Mouse (Mus musculus) layer of hippocampus, adult 18-20 months (tissue): ENCODE data around the gene Alkbh2. TPM values are rescaled to one million over a fixed set of nuclear protein-coding genes. Genes with fewer than 3 reads are reported as not detected.

ENCODE experiments used
- DNase-seq, 2 experiments: peaks; one replicate each; pipeline ENCODE4 v3.0.0; 2022; ENCODE audit warnings: low spot score in 2 of 2
- long read RNA-seq: library from polyadenylated mRNA; stranded (forward); transcript quantifications from one replicate; pipeline ENCODE4 v2.0.0, GENCODE M21; 2021
- total RNA-seq, 2 experiments: library from RNA; stranded (reverse); gene quantifications; 2 replicates each; pipeline ENCODE4 v1.2.3; 2021

Gene Alkbh2
- total RNA-seq, result 1 to 10 TPM; 4.6 TPM
- long read RNA-seq, partial matches to known transcripts, result 1 of 6 reads
- long read RNA-seq, other reads (novel, unspliced or antisense), result 4 of 6 reads

- DNase-seq, result peak; percentile 67 to 76
Measured at GRCm38 (mm10) chr5:114127374-114128349, at the start of gene Alkbh2. Gene Alkbh2 (minus strand): TSS chr5:114128218.

GRCm38 (mm10) chr5:114176548-114177400, 48.8 kb upstream of the Alkbh2 start:
- DNase-seq, result no peak

- peak; percentile 48 to 73 for DNase-seq
Measured at GRCm38 (mm10) chr5:114175596-114176171, 47.7 kb upstream of the Alkbh2 start.

- DNase-seq, result peak in 1 of 2 experiments; percentile 15
Measured at GRCm38 (mm10) chr5:114174639-114175038, 46.6 kb upstream of the Alkbh2 start.

- DNase-seq, result no peak
Measured at GRCm38 (mm10) chr5:114173877-114174581, 46.0 kb upstream of the Alkbh2 start.

- DNase-seq, result no peak
Measured at GRCm38 (mm10) chr5:114173458-114173857, 45.4 kb upstream of the Alkbh2 start.

GRCm38 (mm10) chr5:114172936-114173335, 44.9 kb upstream of the Alkbh2 start:
- DNase-seq, result no peak

- DNase-seq, result no peak
Measured at GRCm38 (mm10) chr5:114170345-114170744, 42.3 kb upstream of the Alkbh2 start.

GRCm38 (mm10) chr5:114163117-114163696, 35.2 kb upstream of the Alkbh2 start:
- DNase-seq, result peak; percentile 17 to 68

GRCm38 (mm10) chr5:114162106-114162815, 34.2 kb upstream of the Alkbh2 start:
- DNase-seq, result peak in 1 of 2 experiments; percentile 4

- DNase-seq, result no peak
Measured at GRCm38 (mm10) chr5:114161424-114161823, 33.4 kb upstream of the Alkbh2 start.

- DNase-seq, result no peak
Measured at GRCm38 (mm10) chr5:114157236-114157635, 29.2 kb upstream of the Alkbh2 start.

GRCm38 (mm10) chr5:114155168-114155933, 27.3 kb upstream of the Alkbh2 start:
- no peak for DNase-seq

- DNase-seq, result no peak
Measured at GRCm38 (mm10) chr5:114154765-114155164, 26.7 kb upstream of the Alkbh2 start.

- DNase-seq, result no peak
Measured at GRCm38 (mm10) chr5:114153490-114153889, 25.5 kb upstream of the Alkbh2 start.

- no peak for DNase-seq
Measured at GRCm38 (mm10) chr5:114152359-114153092, 24.5 kb upstream of the Alkbh2 start.

- no peak for DNase-seq
Measured at GRCm38 (mm10) chr5:114147043-114147972, 19.3 kb upstream of the Alkbh2 start.
